Mouse (Mus musculus) thymus, adult 18-20 months (tissue): ENCODE measurements around the gene Eif4a2.
A peak's percentile ranks its signal among the peaks of the same experiment; 100 is the strongest.

Experiments used
- DNase-seq, 2 experiments: peaks; one replicate each; pipeline ENCODE4 v3.0.0; 2022; ENCODE audit warnings: mixed read lengths in 2 of 2

The Eif4a2 gene

GRCm38 (mm10) chr16:23106121-23106520, 1.1 kb upstream of the Eif4a2 start:
- DNase-seq = no peak

GRCm38 (mm10) chr16:23107946-23108759, 909 bp downstream of the Eif4a2 start:
- peak; percentile 72 to 81 for DNase-seq

- DNase-seq = no peak
Observed at GRCm38 (mm10) chr16:23108943-23109342, 1.7 kb downstream of the Eif4a2 start.

- DNase-seq = no peak
Observed at GRCm38 (mm10) chr16:23109350-23110280, 2.4 kb downstream of the Eif4a2 start.

- DNase-seq = no peak
Observed at GRCm38 (mm10) chr16:23112348-23112747, 5.1 kb downstream of the Eif4a2 start.

GRCm38 (mm10) chr16:23112861-23113435, 5.7 kb downstream of the Eif4a2 start:
- no peak for DNase-seq

- DNase-seq = no peak
Observed at GRCm38 (mm10) chr16:23113903-23114302, 6.7 kb downstream of the Eif4a2 start.

- no peak for DNase-seq
Observed at GRCm38 (mm10) chr16:23114339-23115171, 7.3 kb downstream of the Eif4a2 start.

GRCm38 (mm10) chr16:23115486-23115885, 8.2 kb downstream of the Eif4a2 start:
- no peak for DNase-seq

- DNase-seq = no peak
Observed at GRCm38 (mm10) chr16:23117173-23117572, 9.9 kb downstream of the Eif4a2 start.

- DNase-seq = no peak
Observed at GRCm38 (mm10) chr16:23122446-23122845, 15.2 kb downstream of the Eif4a2 start.

- no peak for DNase-seq
Observed at GRCm38 (mm10) chr16:23123104-23123503, 15.9 kb downstream of the Eif4a2 start.

GRCm38 (mm10) chr16:23124398-23124797, 17.2 kb downstream of the Eif4a2 start:
- no peak for DNase-seq

- DNase-seq = no peak
Observed at GRCm38 (mm10) chr16:23127311-23127672, 20.0 kb downstream of the Eif4a2 start.

GRCm38 (mm10) chr16:23127673-23128375, 20.6 kb downstream of the Eif4a2 start, which contains the start of gene Rfc4:
Gene Rfc4 (minus strand): TSS chr16:23127737.
- DNase-seq = peak; percentile 81 to 83

- DNase-seq = no peak
Observed at GRCm38 (mm10) chr16:23130303-23130702, 23.1 kb downstream of the Eif4a2 start.

GRCm38 (mm10) chr16:23132336-23132735, 25.1 kb downstream of the Eif4a2 start:
- DNase-seq = no peak

GRCm38 (mm10) chr16:23135421-23136149, 28.3 kb downstream of the Eif4a2 start:
- no peak for DNase-seq

GRCm38 (mm10) chr16:23136406-23136970, 29.2 kb downstream of the Eif4a2 start:
- no peak for DNase-seq

- DNase-seq = no peak
Observed at GRCm38 (mm10) chr16:23140911-23141310, 33.7 kb downstream of the Eif4a2 start.

GRCm38 (mm10) chr16:23144326-23144725, 37.1 kb downstream of the Eif4a2 start:
- peak in 1 of 2 experiments; percentile 35 for DNase-seq
